Mouse (Mus musculus) intestine, postnatal 0 days (tissue): ENCODE measurements at regions not wholly inside any gene's neighbourhood (a gene's known extent, or its start where the extent isn't known, plus 50 kb on each side); places are given as distances from the start of the nearest gene placed in this dataset.

Experiments
- ATAC-seq: fragments of 200-750 bp; cut with Nextera tagmentation; 2 replicates; pipeline ENCODE4 v1.8.0; 2017; ENCODE audit warnings: mild to moderate bottlenecking, moderate TSS enrichment, moderate library complexity
- H3K27ac ChIP-seq: fragments of 300-500 bp; sonication (generic); 2 replicates; pipeline ENCODE4 v1.5.1; 2014; ENCODE audit warnings: mild to moderate bottlenecking, low read depth, low read length, moderate library complexity
- H3K27me3 ChIP-seq: fragments of 300-500 bp; sonication (generic); replicated peaks from 2 replicates; pipeline ENCODE4 v1.6.1; 2014; ENCODE audit warnings: low read length, mixed read lengths; ENCODE audit not compliant: control insufficient read depth, insufficient read depth
- H3K36me3 ChIP-seq: fragments of 300-500 bp; sonication (generic); 2 replicates; pipeline ENCODE4 v1.6.1; 2014; ENCODE audit warnings: mild to moderate bottlenecking, moderate library complexity; ENCODE audit not compliant: control insufficient read depth, insufficient read depth
- H3K4me1 ChIP-seq: fragments of 300-500 bp; sonication (generic); replicated peaks from 2 replicates; pipeline ENCODE4 v1.6.1; 2014; ENCODE audit warnings: antibody characterized with exemption, low read length, mixed read lengths; ENCODE audit not compliant: control insufficient read depth, insufficient read depth
- H3K4me2 ChIP-seq: fragments of 300-500 bp; sonication (generic); replicated peaks from 2 replicates; pipeline ENCODE4 v1.6.1; 2014; ENCODE audit warnings: low read depth, mild to moderate bottlenecking, moderate library complexity
- H3K4me3 ChIP-seq: fragments of 300-500 bp; sonication (generic); 2 replicates; pipeline ENCODE4 v1.5.1; 2014; ENCODE audit warnings: low read depth, low read length
- H3K9ac ChIP-seq: fragments of 300-500 bp; sonication (generic); 2 replicates; pipeline ENCODE4 v1.6.1; 2014; ENCODE audit warnings: mild to moderate bottlenecking, low read depth, low read length
- H3K9me3 ChIP-seq: fragments of 300-500 bp; sonication (generic); 2 replicates; pipeline ENCODE4 v1.6.1; 2016; ENCODE audit warnings: mixed run types; ENCODE audit not compliant: control insufficient read depth
- CTCF ChIP-seq: sonication (generic); IDR thresholded peaks from 2 replicates; pipeline ENCODE4 v1.5.1; 2016; ENCODE audit warnings: low read depth, mild to moderate bottlenecking, control low read depth, antibody characterized with exemption, moderate library complexity
- WGBS: fragments of 180-500 bp; shearing (Covaris S2); extraction: QIAGEN DNeasy Blood & Tissue Kit; methylation state at CpG from one replicate; pipeline ENCODE4 v1.1.7; 2014; 5-methylcytosine and 5-hydroxymethylcytosine counted together

GRCm38 (mm10) chr3:128636960-128637755 is 562.5 kb upstream of the Pitx2 start:
- ATAC-seq: no peak
- Histone ChIP-seq H3K4me2 (no peak overlapping the region), H3K9ac (no peak overlapping the region), H3K4me1 (no peaks in the 10 kb centered on the region), H3K27ac (no peak overlapping the region), H3K27me3 (no peaks in the 10 kb centered on the region), H3K9me3 (no peaks in the 10 kb centered on the region), H3K4me3 (no peak overlapping the region), H3K36me3 (no peaks in the 10 kb centered on the region)
- 84% methylated on average over 18 of the region's 18 CpGs for WGBS
- no peak for TF ChIP-seq CTCF

DNA sequence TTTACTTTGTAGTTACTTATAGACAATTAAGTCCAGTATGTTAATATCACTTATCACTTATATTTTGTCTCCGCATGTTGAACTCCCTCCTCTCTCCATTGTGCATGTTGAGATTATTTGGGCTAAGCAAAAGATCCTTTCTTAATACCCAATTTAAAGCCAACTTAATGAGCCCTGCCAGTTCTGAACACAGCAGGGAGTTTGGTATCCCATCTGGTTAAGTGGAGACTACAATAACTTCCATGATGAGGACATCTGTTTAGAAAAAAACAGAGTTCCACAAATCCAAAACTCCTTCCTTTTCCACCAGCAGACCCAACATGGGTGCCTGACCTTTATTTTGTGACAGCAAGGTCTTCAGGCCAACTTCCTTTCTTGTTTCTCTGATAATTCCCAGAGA is 572.0 kb upstream of the Pitx2 start:
- Histone ChIP-seq H3K4me2 (no peak overlapping the region), H3K4me1 (no peaks in the 10 kb centered on the region), H3K9me3 (no peaks in the 10 kb centered on the region), H3K36me3 (no peaks in the 10 kb centered on the region), H3K4me3 (no peak overlapping the region), H3K27ac (no peak overlapping the region), H3K9ac (no peak overlapping the region), H3K27me3 (no peaks in the 10 kb centered on the region)
- ATAC-seq: no peak
- 97% methylated on average over 1 of the region's 1 CpGs for WGBS
- TF ChIP-seq CTCF: no peak

GRCm38 (mm10) chr3:128616675-128617074 is 583.0 kb upstream of the Pitx2 start:
- 61% methylated on average over 6 of the region's 6 CpGs for WGBS
- Histone ChIP-seq H3K36me3 (no peaks in the 10 kb centered on the region), H3K9me3 (no peaks in the 10 kb centered on the region), H3K27ac (no peak overlapping the region), H3K4me1 (no peaks in the 10 kb centered on the region), H3K27me3 (no peaks in the 10 kb centered on the region), H3K9ac (no peak overlapping the region), H3K4me3 (no peak overlapping the region), H3K4me2 (no peak overlapping the region)
- no peak for ATAC-seq
- TF ChIP-seq CTCF: no peak

DNA sequence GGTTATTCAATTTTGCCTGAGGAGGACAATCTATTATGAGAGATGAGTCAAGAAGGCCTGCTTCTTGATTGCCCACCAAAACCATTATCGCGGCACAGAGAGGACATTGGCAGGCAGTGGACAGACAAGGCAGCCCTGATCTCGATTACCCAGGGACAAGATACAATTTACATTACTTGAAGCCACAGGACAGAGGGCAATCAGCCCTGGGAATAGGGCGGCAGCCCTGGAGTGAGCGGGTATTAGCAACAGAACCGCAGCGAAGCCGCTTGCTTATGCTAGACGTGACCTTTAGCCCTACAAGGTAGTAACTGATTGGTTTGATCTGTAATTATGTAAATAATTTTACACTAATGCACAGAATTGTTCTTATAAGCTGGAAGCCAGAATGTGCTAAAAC is 586.0 kb upstream of the Pitx2 start:
- H3K4me3 ChIP-seq: no peak overlapping the region
- H3K36me3 ChIP-seq: no peaks in the 10 kb centered on the region
- no peak overlapping the region for H3K27ac ChIP-seq
- no peak for ATAC-seq
- no peaks in the 10 kb centered on the region for H3K9me3 ChIP-seq
- H3K4me1 ChIP-seq: no peaks in the 10 kb centered on the region
- TF ChIP-seq CTCF: no peak
- no peak overlapping the region for H3K9ac ChIP-seq
- WGBS: 75% methylated on average over 9 of the region's 9 CpGs
- no peak overlapping the region for H3K4me2 ChIP-seq
- no peaks in the 10 kb centered on the region for H3K27me3 ChIP-seq

GRCm38 (mm10) chr3:128610731-128611130 is 588.9 kb upstream of the Pitx2 start:
- no peak for TF ChIP-seq CTCF
- Histone ChIP-seq H3K4me2 (no peak overlapping the region), H3K36me3 (no peaks in the 10 kb centered on the region), H3K27ac (no peak overlapping the region), H3K4me3 (no peak overlapping the region), H3K9me3 (no peaks in the 10 kb centered on the region), H3K4me1 (no peaks in the 10 kb centered on the region), H3K27me3 (no peaks in the 10 kb centered on the region), H3K9ac (no peak overlapping the region)
- 70% methylated on average over 6 of the region's 6 CpGs for WGBS
- ATAC-seq: no peak

GRCm38 (mm10) chr3:128608694-128609093 is 591.0 kb upstream of the Pitx2 start:
- Histone ChIP-seq H3K4me3 (no peak overlapping the region), H3K27me3 (no peaks in the 10 kb centered on the region), H3K4me2 (no peak overlapping the region), H3K36me3 (no peaks in the 10 kb centered on the region), H3K9me3 (no peaks in the 10 kb centered on the region), H3K9ac (no peak overlapping the region), H3K27ac (no peak overlapping the region), H3K4me1 (no peaks in the 10 kb centered on the region)
- WGBS: 42% methylated on average over 3 of the region's 3 CpGs
- TF ChIP-seq CTCF: no peak
- no peak for ATAC-seq
